Mouse (Mus musculus) limb, embryonic 10.5 days (tissue): ENCODE results near the gene Slc6a21. TPM values are rescaled to one million over a fixed set of nuclear protein-coding genes. Genes with fewer than 3 reads are reported as not detected.
A peak's percentile ranks its signal among the peaks of the same experiment; 100 is the strongest.
"Not testable (repeated sequence)": the region's sequence is repeated elsewhere in the genome, so short reads cannot be mapped to it uniquely, and the experiment has no call there.

Experiments
- DNase-seq: peaks from one replicate; pipeline ENCODE4 v3.0.0-alpha.2; 2017; ENCODE audit warnings: low spot score
- H3K27ac ChIP-seq: fragments of 300-500 bp; sonication (generic); 2 replicates; pipeline ENCODE4 v1.5.1; 2016; ENCODE audit warnings: mild to moderate bottlenecking
- H3K27me3 ChIP-seq: fragments of 300-500 bp; sonication (generic); 2 replicates; pipeline ENCODE4 v1.6.1; 2016; ENCODE audit warnings: low read depth, mild to moderate bottlenecking; ENCODE audit not compliant: poor library complexity, severe bottlenecking
- H3K36me3 ChIP-seq: fragments of 300-500 bp; sonication (generic); 2 replicates; pipeline ENCODE4 v1.6.1; 2016; ENCODE audit warnings: mild to moderate bottlenecking, moderate library complexity
- H3K4me1 ChIP-seq: fragments of 300-500 bp; sonication (generic); 2 replicates; pipeline ENCODE4 v1.6.1; 2016
- H3K4me3 ChIP-seq: fragments of 300-500 bp; sonication (generic); 2 replicates; pipeline ENCODE4 v1.5.1; 2016; ENCODE audit warnings: mild to moderate bottlenecking, moderate library complexity
- H3K9me3 ChIP-seq: fragments of 300-500 bp; sonication (generic); replicated peaks from 2 replicates; pipeline ENCODE4 v1.6.1; 2016; ENCODE audit warnings: mild to moderate bottlenecking
- WGBS: fragments of 180-500 bp; shearing (Covaris S2); methylation state at CpG from one replicate; pipeline ENCODE4 v1.1.7; 2016; 5-methylcytosine and 5-hydroxymethylcytosine counted together
- polyA plus RNA-seq: library from polyadenylated mRNA; unstranded; fragments of >200 nt; fragmentation: Nextera tagmentation; extraction: Ambion mirVana; gene quantifications from 2 replicates; pipeline ENCODE4 v1.2.1, GENCODE M21; 2016

Gene Slc6a21
- polyA plus RNA-seq, 1 experiment from 2014 or later: not detected

DNA sequence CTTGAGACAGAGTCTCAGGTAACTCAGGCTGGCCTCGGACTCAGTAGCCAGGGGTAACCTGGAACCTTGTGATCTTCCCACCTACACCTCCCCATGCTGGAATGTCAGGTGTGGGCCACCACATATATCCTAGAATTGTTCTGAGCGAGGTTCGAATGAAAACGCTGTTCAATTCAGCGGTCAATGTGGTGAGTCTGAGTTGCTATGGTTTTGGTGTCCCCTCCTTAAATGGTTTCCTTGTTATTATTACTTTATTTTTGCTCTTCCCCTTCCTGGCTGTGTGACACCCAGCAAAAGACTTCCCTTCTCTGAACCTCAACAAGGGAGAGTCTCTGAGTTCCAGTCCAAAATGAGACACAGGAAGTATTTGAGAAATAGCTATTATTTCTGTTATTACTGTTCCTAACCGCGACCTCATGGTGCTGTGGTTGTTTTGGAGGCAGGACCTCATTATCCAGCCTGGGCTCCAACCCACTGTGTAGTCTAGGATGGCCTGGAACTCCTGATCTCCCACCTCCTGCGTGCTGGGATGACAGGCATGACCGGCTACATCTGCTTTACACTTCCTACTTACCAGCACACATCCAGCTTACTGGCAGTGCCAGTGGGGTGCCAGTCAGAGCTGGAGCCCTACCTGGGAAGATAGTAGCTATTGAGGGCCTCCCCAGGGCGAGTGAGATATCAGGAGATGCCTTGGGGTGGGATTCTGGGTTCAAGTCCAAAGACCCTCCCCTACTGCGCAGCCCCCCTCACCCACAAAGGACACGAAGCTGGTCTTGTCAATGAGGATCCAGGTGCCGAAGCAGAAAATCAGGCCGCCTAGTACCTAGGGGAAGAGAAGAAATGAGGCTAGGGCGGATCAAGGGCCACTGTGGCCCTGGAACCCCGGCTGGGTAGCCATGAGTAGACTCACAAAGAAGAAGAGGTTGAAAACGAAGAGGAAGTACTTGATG is 39.3 kb upstream of the Slc6a21 start:
- WGBS: 77% methylated on average over 17 of the region's 17 CpGs
- peak; percentile 28 for DNase-seq
- peaks cover 58% of the 10 kb centered on the region for H3K4me1 ChIP-seq
- H3K9me3 ChIP-seq: no peaks in the 10 kb centered on the region
- H3K27me3 ChIP-seq: peaks cover 54% of the 10 kb centered on the region
- H3K36me3 ChIP-seq: peaks cover 13% of the 10 kb centered on the region
- no peak overlapping the region for H3K4me3 ChIP-seq
- H3K27ac ChIP-seq: no peak overlapping the region

GRCm38 (mm10) chr7:45238723-45239496 is 38.4 kb upstream of the Slc6a21 start, which contains the start of gene Cd37:
Cd37 (minus strand) TSS chr7:45239115.
- Histone ChIP-seq H3K27ac (no peak within 1 kb of the TSS), H3K27me3 (peaks cover 54% of the 10 kb centered on the region), H3K36me3 (peaks cover 4% of the 10 kb centered on the region), H3K4me3 (0 out of 2 replicates have a peak within 1 kb of the TSS, but pooled peaks have one; percentile 22), H3K4me1 (peaks cover 49% of the 10 kb centered on the region), H3K9me3 (no peaks in the 10 kb centered on the region)
- 42% methylated on average over 20 of the region's 20 CpGs for WGBS
- DNase-seq: peak; percentile 31

- Histone ChIP-seq H3K4me1 (peaks cover 37% of the 10 kb centered on the region), H3K27me3 (peaks cover 54% of the 10 kb centered on the region), H3K27ac (peak overlapping the region; percentile 85; the same call in 1 of the 2 replicates), H3K9me3 (no peaks in the 10 kb centered on the region), H3K36me3 (no peaks in the 10 kb centered on the region), H3K4me3 (no peak overlapping the region)
- WGBS: 87% methylated on average over 7 of the region's 7 CpGs
- DNase-seq: no peak
Observed at GRCm38 (mm10) chr7:45240109-45240508, 37.2 kb upstream of the Slc6a21 start.

DNA sequence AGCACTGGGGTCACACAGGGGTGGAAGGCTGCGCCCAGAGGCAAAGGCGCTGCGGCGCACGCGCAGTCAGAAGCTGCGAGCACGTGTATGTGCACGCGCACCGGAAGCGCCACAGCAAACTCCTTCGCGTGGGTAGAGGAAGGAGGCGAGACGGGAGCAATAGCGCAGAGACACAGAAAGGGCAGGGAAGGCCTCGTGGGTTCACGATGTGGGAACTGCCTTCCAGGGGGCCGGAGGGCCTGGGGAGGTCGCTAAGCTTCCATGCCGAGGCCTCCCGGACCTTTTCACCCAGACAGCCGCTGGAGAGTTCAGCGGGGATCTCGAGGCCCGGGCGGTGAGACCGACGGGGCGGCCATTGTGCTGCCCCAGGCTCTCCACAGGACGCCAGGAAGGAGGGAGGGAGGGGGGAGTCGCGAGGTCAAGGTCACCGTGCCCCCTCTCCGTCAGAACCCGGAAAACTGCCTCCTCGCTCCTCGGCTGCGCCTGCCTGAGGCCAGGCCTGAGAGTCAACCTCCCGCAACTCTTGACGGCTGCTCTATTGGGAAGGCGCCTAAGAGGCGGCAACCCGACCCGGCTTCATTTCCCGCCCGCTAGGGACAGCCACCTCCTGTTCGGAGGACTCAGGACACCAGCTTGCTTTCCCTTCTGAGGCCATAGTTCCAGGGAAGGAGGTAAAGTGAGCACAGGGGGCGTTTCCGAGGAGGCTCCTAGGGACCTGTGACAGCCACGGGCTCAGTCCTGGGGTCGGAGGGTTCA is 36.5 kb upstream of the Slc6a21 start, which contains the start of gene Slc6a16:
TSS of gene Slc6a16 (plus strand) at position 453 of the 756 bp plus-strand sequence.
- Histone ChIP-seq H3K4me1 (peaks cover 30% of the 10 kb centered on the region), H3K36me3 (no peaks in the 10 kb centered on the region), H3K27me3 (peaks cover 51% of the 10 kb centered on the region), H3K9me3 (no peaks in the 10 kb centered on the region), H3K27ac (peak within 1 kb of the TSS; percentile 85), H3K4me3 (peak within 1 kb of the TSS; percentile 42)
- DNase-seq: peak; percentile 73
- 9% methylated on average over 53 of the region's 53 CpGs for WGBS

GRCm38 (mm10) chr7:45241389-45241749 is 35.9 kb upstream of the Slc6a21 start:
- Histone ChIP-seq H3K9me3 (no peaks in the 10 kb centered on the region), H3K4me3 (peak overlapping the region; percentile 42; the same call in 1 of the 2 replicates), H3K4me1 (peaks cover 27% of the 10 kb centered on the region), H3K36me3 (no peaks in the 10 kb centered on the region), H3K27me3 (peaks cover 45% of the 10 kb centered on the region), H3K27ac (peak overlapping the region; percentile 85)
- DNase-seq: no peak
- 81% methylated on average over 6 of the region's 6 CpGs for WGBS

DNA sequence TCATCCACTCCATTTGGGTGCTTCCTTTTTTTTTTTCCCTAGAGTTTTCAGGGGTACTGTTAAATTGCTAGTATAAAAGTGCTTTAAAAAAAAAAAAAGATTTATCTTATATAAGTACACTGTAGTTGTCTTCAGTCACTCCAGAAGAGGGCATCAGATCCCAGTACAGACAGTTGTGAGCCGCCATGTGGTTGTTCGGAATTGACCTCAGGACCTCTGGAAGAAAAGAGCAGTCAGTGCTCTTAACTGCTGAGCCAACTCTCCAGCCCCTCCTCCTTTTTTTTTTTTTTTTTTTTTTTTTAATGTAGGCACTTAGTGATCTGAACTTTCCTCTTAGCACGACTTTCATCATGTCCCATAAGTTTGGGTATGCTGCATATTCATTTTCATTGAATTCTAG is 29.6 kb upstream of the Slc6a21 start:
- H3K27ac ChIP-seq: no peak overlapping the region
- peak; percentile 22 for DNase-seq
- H3K4me1 ChIP-seq: no peaks in the 10 kb centered on the region
- H3K4me3 ChIP-seq: no peak overlapping the region
- 34% methylated on average over 3 of the region's 3 CpGs for WGBS
- H3K9me3 ChIP-seq: no peaks in the 10 kb centered on the region
- no peaks in the 10 kb centered on the region for H3K36me3 ChIP-seq
- no peaks in the 10 kb centered on the region for H3K27me3 ChIP-seq

DNA sequence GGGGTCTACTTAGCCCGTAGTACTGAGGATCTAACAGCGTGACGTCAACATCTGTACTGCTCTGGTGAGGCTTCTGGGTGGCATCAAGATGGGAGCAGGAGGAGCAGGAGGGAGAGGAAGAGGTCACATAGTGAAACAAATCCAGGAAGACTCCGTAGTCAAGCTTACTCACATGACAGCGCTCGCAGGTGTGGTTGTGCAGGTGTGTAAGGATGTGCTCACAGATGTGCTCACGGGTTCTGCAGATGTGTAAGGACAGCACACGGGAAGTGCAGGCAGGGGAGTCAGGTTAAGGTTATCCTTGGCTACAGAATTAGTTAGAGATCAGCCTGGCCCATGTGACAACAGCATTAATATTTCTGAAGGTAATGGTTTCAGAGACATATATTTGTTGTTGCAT is 23.5 kb upstream of the Slc6a21 start:
- no peaks in the 10 kb centered on the region for H3K9me3 ChIP-seq
- WGBS: 92% methylated on average over 8 of the region's 8 CpGs
- peak; percentile 20 for DNase-seq
- H3K4me3 ChIP-seq: no peak overlapping the region
- H3K36me3 ChIP-seq: no peaks in the 10 kb centered on the region
- H3K27ac ChIP-seq: no peak overlapping the region
- peaks cover 5% of the 10 kb centered on the region; the same call in 1 of the 2 replicates for H3K4me1 ChIP-seq
- 0 out of 2 replicates have a peak, but pooled peaks cover 7% of the 10 kb centered on the region for H3K27me3 ChIP-seq

DNA sequence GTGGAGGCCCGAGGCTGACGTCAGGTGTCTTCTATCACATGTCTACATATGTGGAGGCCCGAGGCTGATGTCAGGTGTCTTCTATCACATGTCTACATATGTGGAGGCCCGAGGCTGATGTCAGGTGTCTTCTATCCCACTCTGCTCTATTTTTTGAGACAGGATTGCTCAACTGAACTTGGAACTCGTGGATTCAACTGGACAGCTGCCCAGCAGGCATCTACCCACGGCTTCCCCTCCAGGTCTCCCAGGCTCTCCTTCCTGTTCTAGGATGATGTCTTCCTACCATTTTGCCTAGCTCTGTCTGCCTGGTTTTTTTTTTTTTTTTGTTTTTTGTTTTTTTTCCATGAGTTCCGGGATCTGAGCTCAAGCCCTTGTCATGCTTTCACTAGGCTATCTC is 21.5 kb upstream of the Slc6a21 start:
- DNase-seq, H3K27me3 ChIP-seq, H3K9me3 ChIP-seq, H3K27ac ChIP-seq, H3K36me3 ChIP-seq, H3K4me1 ChIP-seq, H3K4me3 ChIP-seq: not testable (repeated sequence)
- WGBS: 87% methylated on average over 6 of the region's 7 CpGs

- Histone ChIP-seq H3K27ac (no peak overlapping the region), H3K27me3 (peaks cover 7% of the 10 kb centered on the region; the same call in 1 of the 2 replicates), H3K9me3 (no peaks in the 10 kb centered on the region), H3K36me3 (no peaks in the 10 kb centered on the region), H3K4me1 (peaks cover 5% of the 10 kb centered on the region; the same call in 1 of the 2 replicates), H3K4me3 (no peak overlapping the region)
- no peak for DNase-seq
- 59% methylated on average over 11 of the region's 11 CpGs for WGBS
Observed at GRCm38 (mm10) chr7:45257063-45257840, 20.1 kb upstream of the Slc6a21 start.

DNA sequence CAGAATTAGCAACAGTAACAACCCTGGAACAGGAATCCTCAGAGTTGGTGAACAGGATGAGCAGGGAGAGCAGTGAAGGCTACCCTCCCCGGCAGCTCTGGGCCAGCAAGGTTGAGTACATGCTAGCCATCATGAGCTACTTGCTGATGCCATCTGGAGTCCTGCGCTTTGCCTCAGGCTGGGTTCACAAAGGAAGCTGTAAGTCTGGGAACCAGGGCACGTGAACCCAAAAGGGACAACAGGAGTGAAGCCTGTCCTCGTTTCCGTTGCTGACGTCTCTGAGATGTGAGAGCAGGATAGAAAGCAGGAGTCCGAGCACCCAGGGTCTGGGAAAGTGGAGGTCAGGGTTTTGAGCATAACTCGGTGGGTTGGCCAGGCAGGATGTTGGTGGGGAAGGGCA is 18.0 kb upstream of the Slc6a21 start:
- no peak overlapping the region for H3K4me3 ChIP-seq
- WGBS: 85% methylated on average over 8 of the region's 8 CpGs
- no peaks in the 10 kb centered on the region for H3K36me3 ChIP-seq
- no peaks in the 10 kb centered on the region for H3K9me3 ChIP-seq
- no peak for DNase-seq
- peaks cover 12% of the 10 kb centered on the region; the same call in 1 of the 2 replicates for H3K27me3 ChIP-seq
- peaks cover 14% of the 10 kb centered on the region for H3K4me1 ChIP-seq
- H3K27ac ChIP-seq: no peak overlapping the region

- H3K9me3 ChIP-seq: no peaks in the 10 kb centered on the region
- H3K36me3 ChIP-seq: no peaks in the 10 kb centered on the region
- peaks cover 9% of the 10 kb centered on the region; the same call in 1 of the 2 replicates for H3K27me3 ChIP-seq
- H3K4me1 ChIP-seq: peaks cover 11% of the 10 kb centered on the region; the same call in 1 of the 2 replicates
- H3K27ac ChIP-seq: no peak overlapping the region
- WGBS: 73% methylated on average over 7 of the region's 7 CpGs
- no peak overlapping the region for H3K4me3 ChIP-seq
- DNase-seq: no peak
Observed at GRCm38 (mm10) chr7:45262266-45262665, 15.0 kb upstream of the Slc6a21 start.
